Mouse (Mus musculus) liver, embryonic 14.5 days (tissue): Measurements from ENCODE around the gene Ints4. TPM values are rescaled to one million over a fixed set of nuclear protein-coding genes. Genes with fewer than 3 reads are reported as not detected.
A peak's percentile ranks its signal among the peaks of the same experiment; 100 is the strongest.
"Not testable (repeated sequence)": the region's sequence is repeated elsewhere in the genome, so short reads cannot be mapped to it uniquely, and the experiment has no call there.

ENCODE experiments used
- ATAC-seq: fragments of 200-750 bp; cut with Nextera tagmentation; 2 replicates; pipeline ENCODE4 v1.8.0; 2017; ENCODE audit warnings: moderate number of reproducible peaks, mild to moderate bottlenecking, moderate library complexity; ENCODE audit not compliant: insufficient read depth
- DNase-seq, 3 experiments: peaks; one replicate each; pipeline ENCODE4 v3.0.0-alpha.2; 2012 to 2013; ENCODE audit warnings: low read depth in 3 of 3, low spot score in 3 of 3
- H3K27ac ChIP-seq: fragments of 300-500 bp; sonication (generic); 2 replicates; pipeline ENCODE4 v1.5.1; 2014; ENCODE audit warnings: moderate library complexity, mild to moderate bottlenecking, control low read depth, inconsistent platforms
- H3K27me3 ChIP-seq: fragments of 300-500 bp; sonication (generic); 2 replicates; pipeline ENCODE4 v1.6.1; 2014; ENCODE audit warnings: mild to moderate bottlenecking, low read length, moderate library complexity; ENCODE audit not compliant: control insufficient read depth, insufficient read depth
- H3K36me3 ChIP-seq: fragments of 300-500 bp; sonication (generic); replicated peaks from 2 replicates; pipeline ENCODE4 v1.6.1; 2014; ENCODE audit warnings: low read depth; ENCODE audit not compliant: control insufficient read depth, insufficient read depth
- H3K4me1 ChIP-seq, 2 experiments: fragments of 200-500 bp in 1 of 2; fragments of 300-500 bp in 1 of 2; sonication (generic) in 1 of 2; replicated peaks; 2 replicates each; pipeline ENCODE4 v1.6.1; 2012 to 2014; ENCODE audit warnings: antibody characterized with exemption in 1 of 2, inconsistent platforms in 1 of 2, low read length in 1 of 2; ENCODE audit not compliant: control insufficient read depth in 2 of 2, insufficient read depth in 2 of 2
- H3K4me2 ChIP-seq: fragments of 300-500 bp; sonication (generic); 2 replicates; pipeline ENCODE4 v1.6.1; 2014; ENCODE audit warnings: low read depth, mild to moderate bottlenecking, control low read depth, moderate library complexity
- H3K4me3 ChIP-seq, 2 experiments: fragments of 200-500 bp in 1 of 2; fragments of 300-500 bp in 1 of 2; sonication (generic) in 1 of 2; 2 replicates each; pipeline ENCODE4 v1.5.1; 2012 to 2014; ENCODE audit warnings: low read depth in 2 of 2, low read length in 2 of 2, mild to moderate bottlenecking in 2 of 2, control low read depth in 1 of 2, inconsistent platforms in 1 of 2, moderate library complexity in 1 of 2; ENCODE audit not compliant: insufficient read depth in 1 of 2
- H3K9ac ChIP-seq: fragments of 300-500 bp; sonication (generic); replicated peaks from 2 replicates; pipeline ENCODE4 v1.6.1; 2014; ENCODE audit warnings: mild to moderate bottlenecking, control low read depth, moderate library complexity
- H3K9me3 ChIP-seq: fragments of 300-500 bp; sonication (generic); 2 replicates; pipeline ENCODE4 v1.6.1; 2016; ENCODE audit warnings: low read length, mixed read lengths; ENCODE audit not compliant: control insufficient read depth
- CTCF ChIP-seq: IDR thresholded peaks from 2 replicates; pipeline ENCODE4 v1.5.1; 2016; ENCODE audit warnings: antibody characterized with exemption, low read depth, control low read depth
- EP300 ChIP-seq: IDR thresholded peaks from 2 replicates; pipeline ENCODE4 v1.6.1; 2016; ENCODE audit warnings: antibody characterized with exemption, low read depth
- WGBS: fragments of 180-500 bp; shearing (Covaris S2); extraction: QIAGEN DNeasy Blood & Tissue Kit; methylation state at CpG from one replicate; pipeline ENCODE4 v1.1.7; 2014; ENCODE audit not compliant: insufficient replicate concordance; 5-methylcytosine and 5-hydroxymethylcytosine counted together
- polyA plus RNA-seq, 2 experiments: library from polyadenylated mRNA; depleted of rRNA in 1 of 2; stranded (reverse) in 1 of 2; unstranded in 1 of 2; fragments of >200 nt; fragmentation: Nextera tagmentation in 1 of 2; extraction: Ambion mirVana in 1 of 2; gene quantifications; 2 replicates each; pipeline versions ENCODE4 v1.2.1 to v1.2.3; 2012 to 2014

Ints4 gene
- polyA plus RNA-seq (2012; rRNA removed), result 25.9 and 26.8 TPM in 2 replicates
- 19.1 and 21.8 TPM in 2 replicates for polyA plus RNA-seq (2014; fragmentation: Nextera tagmentation; extraction: Ambion mirVana)

- peaks cover 9 to 14% of the 10 kb centered on the region in 2 experiments for H3K4me1 ChIP-seq
- H3K4me2 ChIP-seq, result peak within 1 kb of the TSS; percentile 81
- peak; percentile 99 for ATAC-seq
- no peaks in the 10 kb centered on the region for H3K9me3 ChIP-seq
- H3K27me3 ChIP-seq, result no peaks in the 10 kb centered on the region
- TF ChIP-seq EP300 (no peak), CTCF (peak; percentile 59)
- peak; percentile 89 to 92 (median 91) for DNase-seq
- H3K9ac ChIP-seq, result peak within 1 kb of the TSS; percentile 49
- whole genome bisulfite sequencing, result 1% methylated on average over 24 of the region's 24 CpGs
- peak within 1 kb of the TSS; percentile 70 for H3K27ac ChIP-seq
- no peaks in the 10 kb centered on the region; the same call in 1 of the 2 replicates for H3K36me3 ChIP-seq
- H3K4me3 ChIP-seq, result peak within 1 kb of the TSS; percentile 81 to 92
Measured at GRCm38 (mm10) chr7:97480821-97481339, at the start of gene Ints4. TSS of gene Ints4 (plus strand) at chr7:97480956.

DNA sequence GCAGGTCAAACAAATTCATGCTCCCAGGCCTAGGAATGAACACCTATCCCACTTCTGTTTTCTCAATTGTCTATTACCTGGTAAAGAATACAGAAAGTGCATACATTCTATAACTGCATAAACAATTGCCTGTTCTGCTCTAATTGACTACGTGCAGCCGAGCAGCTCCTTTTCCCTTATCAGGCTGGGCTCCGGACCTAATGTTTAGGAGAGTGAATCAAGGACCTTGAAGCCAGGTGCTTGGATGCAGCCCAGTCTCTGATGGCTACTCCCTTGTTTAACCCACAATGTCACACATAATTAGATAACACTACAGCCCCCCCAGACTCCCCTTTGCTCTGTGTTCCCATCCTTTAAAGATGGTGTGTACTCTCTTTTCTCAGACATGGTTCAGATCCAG is 47.2 kb upstream of the Ints4 start:
- not testable (repeated sequence) for ATAC-seq, H3K4me1 ChIP-seq

DNA sequence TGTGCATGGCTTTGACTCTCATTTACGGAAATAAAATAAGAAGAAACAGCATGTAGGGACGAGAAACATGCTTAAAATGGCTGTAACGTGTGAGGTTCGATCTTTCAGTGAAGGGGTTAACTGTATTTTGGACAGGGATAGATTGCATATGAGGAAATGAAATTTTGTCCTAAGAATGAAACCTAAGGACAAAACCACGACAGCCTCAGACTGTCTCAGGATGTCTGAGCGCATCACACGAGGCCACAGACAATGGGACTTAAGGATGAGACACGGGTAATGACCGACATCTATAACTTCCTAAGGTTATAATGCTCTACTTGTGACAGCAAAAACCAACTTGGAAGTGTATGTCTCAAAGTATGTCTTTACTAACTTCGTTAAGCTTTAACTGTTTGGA is 46.2 kb upstream of the Ints4 start:
- no peaks in the 10 kb centered on the region for H3K27me3 ChIP-seq

More for the DNA sequence above, 47.2 kb upstream of the Ints4 start:
- H3K36me3 ChIP-seq, H3K9ac ChIP-seq, H3K27me3 ChIP-seq, H3K4me3 ChIP-seq, H3K4me2 ChIP-seq, H3K27ac ChIP-seq, DNase-seq, H3K9me3 ChIP-seq: not testable (repeated sequence)
- WGBS, result 68% methylated on average over 3 of the region's 3 CpGs

DNA sequence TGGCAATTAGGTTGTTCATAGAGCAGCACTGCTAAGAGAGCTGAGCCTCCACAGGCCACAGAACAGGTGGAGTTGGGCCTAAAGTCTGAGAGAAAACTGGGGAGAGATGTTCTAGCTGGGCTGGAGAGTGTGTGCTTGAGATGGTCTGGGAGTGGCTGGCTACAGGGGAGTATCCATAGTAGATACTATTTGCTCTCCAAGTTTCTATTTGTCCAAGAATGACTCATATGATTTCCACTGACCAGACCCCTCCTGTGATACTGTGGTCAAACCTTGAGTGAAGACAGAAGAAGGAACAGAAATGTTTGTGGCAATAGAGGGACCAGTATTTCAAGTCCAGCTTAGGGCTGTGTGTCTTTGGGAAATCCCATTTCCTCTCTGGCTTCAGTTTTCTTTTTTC is 41.8 kb upstream of the Ints4 start:
- 0 out of 4 replicates have a peak, but pooled peaks cover 0 to 2% of the 10 kb centered on the region in 2 experiments for H3K4me1 ChIP-seq
- H3K27me3 ChIP-seq, result no peaks in the 10 kb centered on the region
- no peaks in the 10 kb centered on the region for H3K9me3 ChIP-seq
- no peak overlapping the region for H3K9ac ChIP-seq
- no peak overlapping the region for H3K4me3 ChIP-seq
- H3K36me3 ChIP-seq, result no peaks in the 10 kb centered on the region
- H3K4me2 ChIP-seq, result no peak overlapping the region
- ATAC-seq (no peak), DNase-seq (no peak)
- TF ChIP-seq EP300, result no peak
- TF ChIP-seq CTCF, result no peak
- H3K27ac ChIP-seq, result no peak overlapping the region

More for the DNA sequence above, 46.2 kb upstream of the Ints4 start:
- 0 out of 4 replicates have a peak, but pooled peaks cover 0 to 2% of the 10 kb centered on the region in 2 experiments for H3K4me1 ChIP-seq
- ATAC-seq (no peak), DNase-seq (no peak)
- TF ChIP-seq CTCF (no peak), EP300 (no peak)
- no peaks in the 10 kb centered on the region for H3K9me3 ChIP-seq
- no peak overlapping the region for H3K27ac ChIP-seq
- H3K4me2 ChIP-seq, result no peak overlapping the region
- no peaks in the 10 kb centered on the region for H3K36me3 ChIP-seq
- H3K9ac ChIP-seq, result no peak overlapping the region
- 55% methylated on average over 10 of the region's 10 CpGs for WGBS
- H3K4me3 ChIP-seq, result no peak overlapping the region

DNA sequence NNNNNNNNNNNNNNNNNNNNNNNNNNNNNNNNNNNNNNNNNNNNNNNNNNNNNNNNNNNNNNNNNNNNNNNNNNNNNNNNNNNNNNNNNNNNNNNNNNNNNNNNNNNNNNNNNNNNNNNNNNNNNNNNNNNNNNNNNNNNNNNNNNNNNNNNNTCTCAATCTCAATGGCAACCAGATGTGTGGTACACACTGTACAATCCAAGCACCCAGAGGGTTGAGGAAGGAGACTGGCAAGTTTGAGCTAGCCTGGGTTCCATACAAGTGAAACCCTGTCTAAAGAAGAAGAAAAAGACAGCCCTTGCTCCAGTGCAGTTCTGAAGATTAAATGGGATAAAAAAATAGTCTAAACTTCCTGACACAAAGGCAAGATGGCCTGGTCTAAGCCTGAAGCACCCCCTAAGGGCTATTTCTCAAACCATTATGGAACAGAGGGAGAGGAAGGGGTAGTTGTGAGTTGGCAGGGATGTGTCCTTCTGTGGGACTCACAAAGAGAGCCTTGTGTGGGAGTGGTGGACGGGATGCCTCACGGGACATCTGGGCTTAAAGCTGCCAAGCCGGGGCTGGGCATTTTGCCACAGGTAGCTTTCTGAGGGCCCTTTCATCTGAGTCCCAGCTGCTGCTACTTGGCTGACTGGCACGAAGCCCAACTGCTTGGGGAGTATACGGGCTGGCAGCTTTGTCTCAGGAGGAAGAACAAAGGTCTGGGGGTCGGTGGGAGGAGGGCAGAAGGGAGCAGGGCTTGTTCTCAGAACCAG is 34.4 kb upstream of the Ints4 start:
- no peaks in the 10 kb centered on the region for H3K36me3 ChIP-seq
- H3K9me3 ChIP-seq, result no peaks in the 10 kb centered on the region
- H3K4me1 ChIP-seq, result peaks cover 0 to 1% of the 10 kb centered on the region in 2 experiments; a peak in 3 of 4 replicates
- H3K4me3 ChIP-seq, result no peak overlapping the region
- DNase-seq, result no peak
- 56% methylated on average over 6 of the region's 6 CpGs for WGBS
- no peaks in the 10 kb centered on the region for H3K27me3 ChIP-seq
- H3K9ac ChIP-seq, result no peak overlapping the region
- TF ChIP-seq CTCF (no peak), EP300 (no peak)
- H3K27ac ChIP-seq, result no peak overlapping the region
- no peak overlapping the region for H3K4me2 ChIP-seq
- no peak for ATAC-seq
